Mouse (Mus musculus) R1 (cell line): ENCODE measurements around the gene Bzw1.
A peak's percentile ranks its signal among the peaks of the same experiment; 100 is the strongest.

Source experiments
- DNase-seq: peaks from one replicate; pipeline ENCODE4 v3.0.0-alpha.2; 2018; ENCODE audit warnings: low read depth, low spot score

The Bzw1 gene

DNA sequence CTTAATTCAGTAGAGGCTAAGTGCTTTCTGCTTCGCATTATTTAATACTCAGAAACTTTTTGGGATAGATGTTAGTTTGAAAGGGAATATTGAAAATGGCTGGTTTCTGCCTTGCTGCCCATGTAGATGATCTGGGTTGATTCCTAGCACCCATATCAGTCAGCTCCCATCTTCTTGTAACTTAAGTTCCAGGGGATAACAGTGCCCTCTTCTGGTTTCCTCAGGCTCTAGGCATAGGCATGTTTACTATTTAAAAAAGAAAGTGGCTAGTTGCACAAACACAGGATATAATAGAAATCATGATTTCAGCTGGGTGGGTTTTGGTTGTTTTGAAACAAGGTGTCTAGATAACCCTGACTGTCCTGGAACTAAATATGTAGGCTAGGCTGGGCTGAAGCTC, 3.5 kb downstream of the Bzw1 start:
- DNase-seq, result peak; percentile 40

DNA sequence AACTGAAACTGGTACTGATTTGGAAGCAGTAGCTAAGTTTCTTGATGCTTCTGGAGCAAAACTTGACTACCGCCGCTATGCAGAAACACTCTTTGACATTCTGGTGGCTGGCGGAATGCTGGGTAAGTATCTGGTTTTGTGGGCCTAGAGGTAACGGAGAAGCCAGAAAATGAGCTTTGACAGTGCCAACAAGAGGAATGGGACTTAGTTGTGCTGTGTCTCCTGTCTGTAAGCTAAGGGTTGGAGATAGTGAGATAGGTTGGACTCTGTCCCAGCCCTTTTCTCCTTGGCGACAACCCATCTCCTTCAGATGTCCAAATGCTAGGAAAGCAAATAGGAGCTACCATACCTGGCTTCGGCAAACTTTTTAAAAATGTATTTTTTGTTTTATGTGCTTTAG, 5.0 kb downstream of the Bzw1 start:
- no peak for DNase-seq

- DNase-seq, result no peak
Observed at GRCm38 (mm10) chr1:58401396-58401795, 8.7 kb downstream of the Bzw1 start.

- DNase-seq, result peak; percentile 38
Observed at GRCm38 (mm10) chr1:58403745-58404144, 11.0 kb downstream of the Bzw1 start.

- DNase-seq, result no peak
Observed at GRCm38 (mm10) chr1:58407321-58407720, 14.6 kb downstream of the Bzw1 start.

- no peak for DNase-seq
Observed at GRCm38 (mm10) chr1:58408141-58408540, 15.4 kb downstream of the Bzw1 start.

- DNase-seq, result no peak
Observed at GRCm38 (mm10) chr1:58409553-58410197, 17.0 kb downstream of the Bzw1 start.

DNA sequence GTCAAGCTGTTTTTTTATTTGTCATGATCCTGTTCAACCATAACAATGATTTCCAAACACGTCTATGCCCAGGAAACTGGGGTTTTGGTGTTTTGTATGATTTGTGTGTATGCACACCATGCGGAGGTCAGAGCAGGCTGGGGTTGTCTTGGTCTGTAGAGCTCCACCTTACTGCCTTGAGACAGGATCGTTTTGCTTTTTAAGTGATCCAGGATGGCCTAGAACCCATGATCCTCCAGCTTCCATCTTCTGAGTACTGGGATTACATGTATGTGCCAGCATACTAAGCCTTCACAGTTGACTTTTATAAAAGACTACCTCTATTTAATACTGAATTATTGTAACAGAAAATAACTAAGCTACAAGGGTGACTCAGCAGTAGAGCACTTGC, 17.5 kb downstream of the Bzw1 start:
- DNase-seq, result no peak

DNA sequence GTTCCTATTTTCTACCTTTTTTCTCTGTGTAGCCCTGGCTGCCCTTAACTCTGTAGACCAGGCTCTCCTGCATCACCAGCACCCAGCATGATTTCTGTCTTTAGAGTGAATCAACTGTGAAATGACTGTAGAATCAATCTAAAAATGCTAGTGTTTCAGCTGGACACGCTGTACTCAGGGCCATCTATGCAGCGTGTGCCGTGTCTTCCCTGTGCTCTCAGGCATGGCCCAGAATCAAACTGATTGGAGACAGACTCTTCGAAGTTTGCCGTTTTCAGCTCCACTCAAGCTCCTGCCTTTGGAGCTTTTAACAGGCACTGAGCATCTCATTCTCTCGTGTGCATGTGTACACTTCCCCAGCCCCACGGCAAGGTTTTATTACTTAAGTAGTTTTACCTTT, 18.1 kb downstream of the Bzw1 start:
- DNase-seq, result no peak

GRCm38 (mm10) chr1:58415442-58415841, 22.7 kb downstream of the Bzw1 start:
- DNase-seq, result no peak

- DNase-seq, result no peak
Observed at GRCm38 (mm10) chr1:58416048-58416447, 23.4 kb downstream of the Bzw1 start.

DNA sequence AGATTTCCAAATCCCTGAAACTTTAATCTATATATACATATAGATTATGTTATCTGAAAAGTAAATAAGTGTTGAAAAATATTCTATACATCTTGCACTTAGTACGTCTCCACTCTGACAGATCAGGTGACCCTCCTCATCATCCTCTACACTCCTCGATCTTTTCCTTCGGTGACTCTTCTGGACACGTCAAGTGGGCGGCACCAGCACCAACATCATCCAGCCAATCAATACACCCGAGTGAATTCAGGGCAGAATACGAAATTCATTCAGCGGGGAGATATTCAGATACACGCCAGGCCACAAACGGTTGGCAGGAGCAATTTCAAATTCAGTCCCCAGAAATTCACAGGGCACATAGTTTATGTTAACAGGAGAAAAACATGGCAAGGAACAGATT, 27.3 kb downstream of the Bzw1 start:
- DNase-seq, result peak; percentile 64

GRCm38 (mm10) chr1:58420961-58421360, 28.3 kb downstream of the Bzw1 start:
- DNase-seq, result peak; percentile 61

DNA sequence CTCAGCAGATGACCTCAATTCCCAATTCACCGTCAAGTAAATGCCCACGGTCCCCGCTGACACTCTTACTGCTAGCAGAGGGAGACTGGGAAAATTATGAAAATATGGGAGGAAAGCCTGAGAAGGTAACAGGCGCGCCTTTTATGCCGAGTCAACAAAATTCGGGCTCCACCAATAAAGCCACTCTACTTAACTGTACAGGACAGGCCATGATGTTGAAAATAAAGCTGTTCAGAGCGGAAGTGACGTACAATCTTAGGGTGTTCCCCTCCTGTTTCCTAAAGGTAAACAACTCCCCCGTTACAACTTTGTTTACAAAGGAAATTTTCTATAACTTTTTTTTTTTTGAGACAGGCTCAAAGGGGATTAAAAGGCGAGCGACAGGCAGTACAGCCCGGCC, 30.2 kb downstream of the Bzw1 start:
- DNase-seq, result peak; percentile 86

DNA sequence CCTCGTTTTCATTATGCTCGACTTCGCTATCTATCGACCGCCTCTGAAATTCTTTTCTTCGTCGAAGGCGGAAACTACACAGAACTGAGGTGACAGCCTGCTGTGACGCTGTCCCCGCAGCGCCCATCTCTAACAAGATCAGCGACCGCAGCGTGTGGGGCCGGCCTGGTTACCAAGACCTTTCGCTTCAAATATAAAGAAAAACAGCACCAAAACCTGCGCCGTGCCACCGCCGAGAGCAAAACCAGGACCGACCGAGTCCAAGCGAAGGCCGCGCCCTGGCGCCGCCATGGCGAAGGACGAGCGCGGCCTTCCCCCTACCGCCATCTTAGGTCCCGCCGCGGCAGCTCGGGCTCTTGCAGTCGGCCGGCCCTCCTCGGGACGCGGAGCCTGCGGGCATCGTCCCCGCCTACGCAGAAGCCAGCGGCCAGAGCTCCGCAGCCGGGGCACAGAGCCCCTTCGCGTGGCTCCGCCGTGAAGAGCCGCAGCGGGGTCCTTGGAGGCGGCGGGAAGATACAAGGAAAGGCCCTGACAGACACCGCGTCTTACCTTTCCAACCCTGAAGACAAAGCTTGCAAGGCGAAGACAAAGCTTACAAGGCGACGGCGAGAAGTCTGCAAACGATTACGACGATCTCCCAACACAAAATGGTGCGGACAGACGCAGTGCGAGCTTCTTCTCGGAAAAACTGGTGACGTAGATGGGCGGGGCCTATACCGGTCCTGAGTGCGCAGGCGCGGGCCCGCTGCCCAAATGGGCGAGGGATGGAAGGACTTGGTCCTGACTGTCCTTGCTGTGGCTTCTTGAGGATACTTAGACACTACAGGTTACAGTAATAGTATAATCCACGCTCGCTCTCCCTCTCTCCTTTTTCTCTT, 30.9 kb downstream of the Bzw1 start, which contains the start of gene Clk1:
Gene Clk1, minus strand, starts transcription at position 696 of the 878 bp plus-strand sequence.
- DNase-seq, result peak; percentile 92

- peak; percentile 93 for DNase-seq
Observed at GRCm38 (mm10) chr1:58424551-58424950, 31.9 kb downstream of the Bzw1 start.

DNA sequence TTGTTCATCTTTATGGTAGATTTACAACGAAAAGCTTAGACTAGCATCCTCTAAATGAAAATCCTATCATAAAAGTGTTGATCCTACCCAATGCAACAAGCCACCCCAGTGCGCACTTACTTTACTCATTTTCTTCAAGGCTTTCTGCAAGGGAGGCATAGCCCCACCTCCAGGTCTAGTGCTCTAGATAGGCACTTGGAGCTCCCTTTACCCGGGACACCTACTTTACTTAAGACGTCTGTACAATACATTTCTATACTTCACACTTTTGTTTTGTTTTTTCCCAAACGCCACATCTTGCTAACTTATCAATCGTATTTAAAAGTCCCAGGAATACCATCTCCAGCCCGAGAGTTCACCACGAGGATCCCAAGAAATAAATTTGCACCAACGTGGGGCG, 52.0 kb downstream of the Bzw1 start:
- DNase-seq, result no peak

DNA sequence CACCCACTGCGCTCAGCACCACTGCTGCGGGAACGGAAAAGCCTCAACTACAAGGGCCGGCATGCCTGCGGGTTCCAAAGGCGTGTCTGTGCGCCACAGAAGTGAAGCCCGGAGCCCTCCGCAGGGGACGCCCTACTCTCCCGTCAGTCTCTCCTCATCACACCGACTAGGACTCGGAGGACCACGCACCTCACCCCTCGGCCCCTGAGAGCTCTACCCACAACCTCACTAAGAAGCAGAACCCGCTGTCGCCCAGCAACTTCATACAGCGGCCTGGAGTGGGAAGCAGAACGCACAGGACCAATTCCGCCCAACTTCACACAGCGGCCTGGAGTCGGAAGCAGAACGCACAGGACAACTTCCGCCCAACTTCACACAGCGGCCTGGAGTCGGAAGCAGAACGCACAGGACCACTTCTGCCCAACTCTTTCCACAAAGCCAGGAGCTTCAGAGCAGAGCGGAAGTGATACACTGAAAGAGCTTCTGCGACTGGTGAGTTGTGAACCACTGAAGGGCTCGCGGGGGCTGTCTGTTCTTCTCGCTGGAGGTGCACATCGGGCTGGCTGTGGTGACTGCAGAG, 52.5 kb downstream of the Bzw1 start, which contains the start of the genes Nif3l1 and Ppil3:
Gene Nif3l1, plus strand, starts transcription at position 9 of the 580 bp plus-strand sequence.
Gene Ppil3, minus strand, starts transcription at position 344 of the 580 bp plus-strand sequence.
- DNase-seq, result peak; percentile 97

GRCm38 (mm10) chr1:58445861-58446260, 53.2 kb downstream of the Bzw1 start:
- DNase-seq, result no peak

DNA sequence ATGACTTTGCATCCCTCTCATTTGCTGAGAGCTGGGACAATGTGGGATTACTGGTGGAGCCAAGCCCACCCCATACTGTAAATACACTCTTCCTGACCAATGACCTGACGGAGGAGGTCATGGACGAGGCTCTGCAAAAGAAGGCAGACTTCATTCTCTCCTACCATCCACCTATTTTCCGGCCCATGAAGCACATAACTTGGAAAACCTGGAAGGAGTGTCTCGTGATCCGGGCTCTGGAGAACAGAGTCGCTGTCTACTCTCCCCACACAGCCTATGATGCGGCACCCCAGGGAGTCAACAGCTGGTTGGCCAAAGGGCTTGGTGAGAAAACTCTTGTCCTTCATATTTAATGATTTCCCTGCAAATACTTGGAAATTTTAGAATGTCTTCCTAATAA, 55.1 kb downstream of the Bzw1 start:
- DNase-seq, result no peak

DNA sequence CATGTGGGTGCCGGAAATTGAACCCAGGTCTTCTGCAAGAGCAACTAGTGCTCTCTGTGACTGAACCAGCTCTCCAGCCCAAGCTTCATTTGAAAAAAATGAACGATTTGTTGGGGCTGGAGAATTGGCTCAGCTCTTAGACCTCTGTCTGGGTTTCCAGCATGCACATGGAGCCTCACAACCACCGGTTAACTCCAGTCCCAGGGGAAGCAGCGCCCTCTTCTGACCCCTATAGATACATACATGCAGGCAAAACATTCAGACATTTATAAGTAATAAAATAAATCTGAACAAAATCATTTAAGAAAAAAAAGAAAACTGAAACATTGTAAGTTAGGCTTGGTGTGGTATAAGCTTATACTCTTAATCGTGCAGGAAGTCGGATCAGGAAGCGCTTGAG, 55.7 kb downstream of the Bzw1 start:
- DNase-seq, result peak; percentile 63

DNA sequence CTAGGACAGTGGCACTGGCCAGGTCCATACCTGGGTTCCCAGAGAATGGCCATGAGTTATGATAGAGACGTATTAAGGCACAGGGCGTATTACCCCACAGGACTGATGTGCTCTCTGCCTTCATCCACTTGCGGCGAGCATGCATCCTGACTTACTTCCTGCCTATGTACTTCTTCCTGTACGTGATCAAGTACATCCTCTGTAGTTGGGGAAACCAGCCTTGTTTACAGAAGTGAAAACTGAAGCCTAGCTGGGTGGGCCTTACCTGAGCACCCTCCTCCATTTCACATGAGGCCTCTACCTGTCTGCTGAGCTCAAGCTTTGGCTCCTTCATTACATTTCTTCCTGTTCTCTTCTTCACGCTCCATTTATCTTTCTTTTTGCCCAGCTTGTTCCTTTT, 61.6 kb downstream of the Bzw1 start:
- DNase-seq, result no peak
